Mouse (Mus musculus) B cell, adult (primary cell): ENCODE measurements around the gene Wdr91. TPM values are rescaled to one million over a fixed set of nuclear protein-coding genes. Genes with fewer than 3 reads are reported as not detected.

Experiments used
- total RNA-seq: library from RNA; stranded (reverse); gene quantifications from 4 replicates; pipeline ENCODE4 v1.2.4, GENCODE M21; 2023; ENCODE audit not compliant: inconsistent age

Gene Wdr91
- 62.1 to 67.6 TPM (median 65.6 TPM) in 4 replicates for total RNA-seq

GRCm38 (mm10) chr6:34910371-34911219 lies at the start of gene Wdr91:
TSS of gene Wdr91 (minus strand) at chr6:34910876.

GRCm38 (mm10) chr6:34919956-34920355 lies 9.3 kb upstream of the Wdr91 start, which contains the start of gene Stra8:
TSS of gene Stra8 (plus strand) at chr6:34920163.

GRCm38 (mm10) chr6:34877509-34878321 lies 33.0 kb downstream of the Wdr91 start, which contains the start of gene Cyren:
TSS of gene Cyren (minus strand) at chr6:34878060.

GRCm38 (mm10) chr6:34862791-34863403 lies 47.8 kb downstream of the Wdr91 start, which contains the start of gene Tmem140:
TSS of gene Tmem140 (plus strand) at chr6:34863146.

Other genes with a start within 250 kb of the Wdr91 start
- 3.7 to 5.8 TPM (median 4.7 TPM) in 4 replicates for gene Agbl3, start 130.4 kb downstream of the Wdr91 start, total RNA-seq
- 7.4 to 9.0 TPM (median 8.6 TPM) in 4 replicates for gene Tmem140, start 47.7 kb downstream of the Wdr91 start, total RNA-seq
- 9.6 to 17.3 TPM (median 12.2 TPM) in 4 replicates for gene Cyren, start 32.8 kb downstream of the Wdr91 start, total RNA-seq
- gene Stra8, start 9.3 kb upstream of the Wdr91 start, total RNA-seq, result not detected in 4 replicates
- gene Slc23a4, start 77.5 kb upstream of the Wdr91 start, total RNA-seq, result 0.24 to 0.71 TPM in 2 of 4 replicates, not detected in the others
- gene Cnot4, start 222.8 kb upstream of the Wdr91 start, total RNA-seq, result 42.1 to 53.4 TPM (median 49.7 TPM) in 4 replicates